Mouse (Mus musculus) layer of hippocampus, adult 8-10 months (tissue): ENCODE results near the gene Slc2a8. TPM values are rescaled to one million over a fixed set of nuclear protein-coding genes. Genes with fewer than 3 reads are reported as not detected.
A peak's percentile ranks its signal among the peaks of the same experiment; 100 is the strongest.

Experiments used
- DNase-seq, 2 experiments: peaks; one replicate each; pipeline ENCODE4 v3.0.0; 2022; ENCODE audit warnings: low spot score in 2 of 2
- total RNA-seq, 4 experiments: library from RNA; stranded (reverse); gene quantifications; 2 replicates each; pipeline ENCODE4 v1.2.4; 2022

The Slc2a8 gene
- total RNA-seq, 4 experiments from 2014 or later = 19.7 to 23.1 (median 21.8) TPM

GRCm38 (mm10) chr2:32931730-32932129, 50.2 kb downstream of the Slc2a8 start:
- DNase-seq = no peak

GRCm38 (mm10) chr2:32928947-32929829, 52.7 kb downstream of the Slc2a8 start:
- DNase-seq = no peak

- peak; percentile 62 to 68 for DNase-seq
Observed at GRCm38 (mm10) chr2:32928235-32928946, 53.5 kb downstream of the Slc2a8 start.

- no peak for DNase-seq
Observed at GRCm38 (mm10) chr2:32927624-32928234, 54.2 kb downstream of the Slc2a8 start.

GRCm38 (mm10) chr2:32926330-32927075, 55.4 kb downstream of the Slc2a8 start:
- no peak for DNase-seq

- DNase-seq = no peak
Observed at GRCm38 (mm10) chr2:32924306-32924844, 57.5 kb downstream of the Slc2a8 start.

GRCm38 (mm10) chr2:32923551-32924250, 58.2 kb downstream of the Slc2a8 start:
- DNase-seq = no peak

Other genes starting within 250 kb of the Slc2a8 start
- gene 6330409D20Rik, start 241.1 kb downstream of the Slc2a8 start, total RNA-seq = 1 to 10 TPM in 3 of 4 experiments, under 1 TPM in 1; 0.92 to 2.1 (median 1.5) TPM
- gene Tor2a, start 224.8 kb downstream of the Slc2a8 start, total RNA-seq = 10 to 100 TPM; 28.6 to 33.5 (median 31.1) TPM
- gene Ttc16, start 206.4 kb downstream of the Slc2a8 start, total RNA-seq = 1 to 10 TPM in 2 of 4 experiments, under 1 TPM in 2; 0.52 to 1.6 (median 1.1) TPM
- gene Ptrh1, start 206.3 kb downstream of the Slc2a8 start, total RNA-seq = 1 to 10 TPM; 4.5 to 7.0 (median 5.8) TPM
- 1 to 10 TPM in 3 of 4 experiments, under 1 TPM in 1; 0.66 to 1.9 (median 1.2) TPM for gene Cfap157, start 197.7 kb downstream of the Slc2a8 start, total RNA-seq
- 100 to 1,000 TPM; 583 to 634 (median 610) TPM for gene Stxbp1, start 134.8 kb downstream of the Slc2a8 start, total RNA-seq
- 10 to 100 TPM; 21.8 to 39.3 (median 32.1) TPM for gene Fam129b, start 106.0 kb downstream of the Slc2a8 start, total RNA-seq
- 100 to 1,000 TPM; 120 to 150 (median 129) TPM for gene Rpl12, start 20.5 kb downstream of the Slc2a8 start, total RNA-seq
- gene Lrsam1, start 20.5 kb downstream of the Slc2a8 start, total RNA-seq = 10 to 100 TPM; 35.1 to 39.9 (median 38.6) TPM
- gene Garnl3, start 149.6 kb upstream of the Slc2a8 start, total RNA-seq = 10 to 100 TPM; 36.0 to 49.4 (median 43.5) TPM
- 1 to 10 TPM; 1.5 to 3.7 (median 2.4) TPM for gene Angptl2, start 234.0 kb upstream of the Slc2a8 start, total RNA-seq